Mouse (Mus musculus): ENCODE results near the gene Usp54. TPM values are rescaled to one million over a fixed set of nuclear protein-coding genes. Genes with fewer than 3 reads are reported as not detected.

Usp54 gene
- total and polyA plus RNA-seq, 3 experiments = 5.3 to 11.7 (median 5.4) TPM

DNA sequence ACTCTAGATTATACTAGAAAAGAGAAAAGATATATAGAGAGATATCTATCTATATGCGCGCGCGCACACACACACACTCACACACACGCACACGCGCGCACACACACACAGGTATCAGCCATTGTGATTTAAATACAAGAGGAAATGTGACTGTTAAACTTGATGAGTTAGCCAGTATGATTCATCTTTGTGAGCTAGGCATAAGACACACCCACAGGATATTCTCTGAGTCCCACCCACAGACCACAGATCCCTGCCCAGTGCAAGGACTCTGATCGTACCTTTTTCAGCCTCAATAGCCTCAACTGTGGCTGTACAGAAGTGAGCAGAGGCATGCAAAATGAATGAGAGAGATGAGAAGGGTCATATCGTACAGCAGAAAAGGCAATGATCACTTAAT lies 137.9 kb downstream of the Usp54 start:
- Histone ChIP-seq H3K4me3 (replicated peaks in 1 of 3; ENCODE audit: low read depth in 2 of 3, low read length in 2 of 3, poor library complexity in 1 of 3) (no peak overlapping the region), H3K4me1 (ENCODE audit: control insufficient read depth in 1 of 2, insufficient read depth in 2 of 2) (peaks cover 0 to 7% of the 10 kb centered on the region in 2 experiments; a peak in 2 of 4 replicates), H3K79me2 (replicated peaks; ENCODE audit: control insufficient read depth, extremely low read depth, insufficient read depth, poor library complexity, severe bottlenecking) (no peaks in the 10 kb centered on the region), H3K9me3 (replicated peaks; ENCODE audit: low read length) (no peaks in the 10 kb centered on the region), H3K36me3 (replicated peaks in 1 of 2; ENCODE audit: control insufficient read depth in 1 of 2, insufficient read depth in 1 of 2, low read length in 1 of 2) (peaks cover 12 to 28% of the 10 kb centered on the region in 2 experiments), H3K4me2 (ENCODE audit: insufficient read depth, low read depth, poor library complexity, severe bottlenecking) (no peak overlapping the region), H3K27me3 (replicated peaks) (no peaks in the 10 kb centered on the region), H3K9ac (ENCODE audit: insufficient read depth, low read depth) (no peak overlapping the region), H3K27ac (ENCODE audit: insufficient read depth, low read depth) (no peak overlapping the region)
- dilution Hi-C loops (cut with MboI; ENCODE audit: extremely low pct_ligation_motif_present, extremely low pct_unique_long_range_greater_than_20kb, low sequenced_read_pairs) = no loop called here
- in situ Hi-C loops (cut with MboI; ENCODE audit: low pct_ligation_motif_present, low pct_unique_long_range_greater_than_20kb, low sequenced_read_pairs) = no loop called here
- no peak for TF ChIP-seq ZNF384 (IDR thresholded peaks at IDR 0.05; ENCODE audit: low read depth, low read length)
- no peak for TF ChIP-seq RAD21 (IDR thresholded peaks at IDR 0.05; ENCODE audit: low read depth, low read length)
- no peak for TF ChIP-seq E2F4 (IDR thresholded peaks at IDR 0.05; ENCODE audit: insufficient replicate concordance, low read depth, low read length)
- no peak for TF ChIP-seq MAZ (IDR thresholded peaks at IDR 0.05; ENCODE audit: low read depth, low read length)
- TF ChIP-seq POLR2AphosphoS2 (IDR thresholded peaks at IDR 0.05; ENCODE audit: low read depth, low read length) = no peak
- TF ChIP-seq BHLHE40 (IDR thresholded peaks at IDR 0.05; ENCODE audit: low read depth, low read length) = no peak
- no peak for TF ChIP-seq POLR2A (IDR thresholded peaks at IDR 0.05; ENCODE audit: low read depth, low read length)
- no peak for TF ChIP-seq EP300 (IDR thresholded peaks at IDR 0.05; ENCODE audit: low read length)
- no peak for TF ChIP-seq HCFC1 (IDR thresholded peaks at IDR 0.05; ENCODE audit: low read depth, low read length)
- no peak for TF ChIP-seq UBTF (IDR thresholded peaks at IDR 0.05; ENCODE audit: low read depth, low read length)
- TF ChIP-seq MAFK (IDR thresholded peaks at IDR 0.05; ENCODE audit: insufficient replicate concordance, low read length) = no peak
- no peak for TF ChIP-seq PAX5 (IDR thresholded peaks at IDR 0.05; ENCODE audit: low read length)
- TF ChIP-seq KAT2A (IDR thresholded peaks at IDR 0.05; ENCODE audit: insufficient replicate concordance, low read length) = no peak
- no peak for TF ChIP-seq JUND (conservative IDR thresholded peaks at IDR 0.05; ENCODE audit: low read depth, low read length)
- no peak for TF ChIP-seq RCOR1 (conservative IDR thresholded peaks at IDR 0.05; ENCODE audit: low read depth, low read length)
- TF ChIP-seq GABPA (IDR thresholded peaks at IDR 0.05; ENCODE audit: insufficient replicate concordance, low read depth, low read length) = no peak
- no peak for TF ChIP-seq ZMIZ1 (IDR thresholded peaks at IDR 0.05; ENCODE audit: low read depth, low read length)
- no peak for TF ChIP-seq ZKSCAN1 (IDR thresholded peaks at IDR 0.05; ENCODE audit: borderline replicate concordance, low read depth, low read length)
- no peak for TF ChIP-seq USF2 (conservative IDR thresholded peaks at IDR 0.05; ENCODE audit: low read depth, low read length)
- no peak for TF ChIP-seq NRF1 (IDR thresholded peaks at IDR 0.05; ENCODE audit: low read depth, low read length)
- peak; percentile 15 for DNase-seq (ENCODE audit: extremely low read depth)

DNA sequence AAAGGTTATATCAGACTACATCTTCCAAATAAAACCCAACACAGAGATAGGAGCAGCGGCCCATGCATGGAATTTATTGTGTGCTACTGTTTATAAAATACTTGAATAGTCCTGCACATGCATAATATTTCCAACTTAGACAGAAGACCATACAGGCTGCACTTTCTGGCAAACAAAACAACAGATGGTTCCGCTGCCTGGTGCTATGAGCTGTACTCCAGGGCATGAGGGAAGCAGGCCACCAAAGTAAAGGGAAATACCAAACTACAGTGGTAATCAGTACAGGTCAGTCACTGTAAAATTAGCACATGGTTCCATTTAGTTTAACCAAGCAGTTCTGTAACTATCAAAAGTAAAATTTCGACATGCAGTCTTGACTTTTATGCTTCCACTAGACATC lies 140.9 kb downstream of the Usp54 start:
- Histone ChIP-seq H3K4me1 (ENCODE audit: control insufficient read depth in 1 of 2, insufficient read depth in 2 of 2) (peaks cover 0 to 7% of the 10 kb centered on the region in 2 experiments; a peak in 2 of 4 replicates), H3K4me3 (replicated peaks in 1 of 3; ENCODE audit: low read depth in 2 of 3, low read length in 2 of 3, poor library complexity in 1 of 3) (no peak overlapping the region), H3K9ac (ENCODE audit: insufficient read depth, low read depth) (no peak overlapping the region), H3K4me2 (ENCODE audit: insufficient read depth, low read depth, poor library complexity, severe bottlenecking) (no peak overlapping the region), H3K27ac (ENCODE audit: insufficient read depth, low read depth) (no peak overlapping the region), H3K36me3 (replicated peaks in 1 of 2; ENCODE audit: control insufficient read depth in 1 of 2, insufficient read depth in 1 of 2, low read length in 1 of 2) (peaks cover 24 to 44% of the 10 kb centered on the region in 2 experiments), H3K9me3 (replicated peaks; ENCODE audit: low read length) (no peaks in the 10 kb centered on the region), H3K27me3 (replicated peaks) (no peaks in the 10 kb centered on the region), H3K79me2 (replicated peaks; ENCODE audit: control insufficient read depth, extremely low read depth, insufficient read depth, poor library complexity, severe bottlenecking) (no peaks in the 10 kb centered on the region)
- TF ChIP-seq MXI1 (IDR thresholded peaks at IDR 0.05; ENCODE audit: low read depth, low read length) = no peak
- no peak for TF ChIP-seq ZMIZ1 (IDR thresholded peaks at IDR 0.05; ENCODE audit: low read depth, low read length)
- TF ChIP-seq EP300 (IDR thresholded peaks at IDR 0.05; ENCODE audit: low read length) = no peak
- no peak for DNase-seq (ENCODE audit: extremely low read depth)
- dilution Hi-C loops (cut with MboI; ENCODE audit: extremely low pct_ligation_motif_present, extremely low pct_unique_long_range_greater_than_20kb, low sequenced_read_pairs) = no loop called here
- in situ Hi-C loops (cut with MboI; ENCODE audit: low pct_ligation_motif_present, low pct_unique_long_range_greater_than_20kb, low sequenced_read_pairs) = no loop called here

Other genes starting within 250 kb of the Usp54 start
- 112 and 128 TPM in 2 replicates for gene Mrps16, start 247.4 kb downstream of the Usp54 start, total RNA-seq (2012; rRNA removed)
- gene Mrps16, start 247.4 kb downstream of the Usp54 start, total RNA-seq (2014; rRNA removed) = 92.9 and 97.2 TPM in 2 replicates
- gene Mrps16, start 247.4 kb downstream of the Usp54 start, polyA plus RNA-seq (2012; ENCODE audit: insufficient read length, low read depth) = 107 and 110 TPM in 2 replicates
- gene Cfap70, start 188.8 kb downstream of the Usp54 start, total RNA-seq (2012; rRNA removed) = 0.04 and 0.08 TPM in 2 replicates
- not detected in 2 replicates for gene Cfap70, start 188.8 kb downstream of the Usp54 start, total RNA-seq (2014; rRNA removed)
- 0.07 and 0.36 TPM in 2 replicates for gene Cfap70, start 188.8 kb downstream of the Usp54 start, polyA plus RNA-seq (2012; ENCODE audit: insufficient read length, low read depth)
- 60.2 and 63.3 TPM in 2 replicates for gene Anxa7, start 160.9 kb downstream of the Usp54 start, total RNA-seq (2012; rRNA removed)
- 89.2 and 91.9 TPM in 2 replicates for gene Anxa7, start 160.9 kb downstream of the Usp54 start, total RNA-seq (2014; rRNA removed)
- gene Anxa7, start 160.9 kb downstream of the Usp54 start, polyA plus RNA-seq (2012; ENCODE audit: insufficient read length, low read depth) = 83.8 and 99.3 TPM in 2 replicates
- 0.59 and 0.63 TPM in 2 replicates for gene Mss51, start 144.2 kb downstream of the Usp54 start, total RNA-seq (2012; rRNA removed)
- 0.45 and 0.47 TPM in 2 replicates for gene Mss51, start 144.2 kb downstream of the Usp54 start, total RNA-seq (2014; rRNA removed)
- 1.1 and 1.5 TPM in 2 replicates for gene Mss51, start 144.2 kb downstream of the Usp54 start, polyA plus RNA-seq (2012; ENCODE audit: insufficient read length, low read depth)
- 23.6 and 25.7 TPM in 2 replicates for gene Ppp3cb, start 94.5 kb downstream of the Usp54 start, total RNA-seq (2012; rRNA removed)
- 50.6 and 55.3 TPM in 2 replicates for gene Ppp3cb, start 94.5 kb downstream of the Usp54 start, total RNA-seq (2014; rRNA removed)
- gene Ppp3cb, start 94.5 kb downstream of the Usp54 start, polyA plus RNA-seq (2012; ENCODE audit: insufficient read length, low read depth) = 53.8 and 61.1 TPM in 2 replicates
- 1.0 and 1.7 TPM in 2 replicates for gene Myoz1, start 15.5 kb upstream of the Usp54 start, total RNA-seq (2012; rRNA removed)
- 1.6 and 2.4 TPM in 2 replicates for gene Myoz1, start 15.5 kb upstream of the Usp54 start, total RNA-seq (2014; rRNA removed)
- 2.3 and 2.6 TPM in 2 replicates for gene Myoz1, start 15.5 kb upstream of the Usp54 start, polyA plus RNA-seq (2012; ENCODE audit: insufficient read length, low read depth)
- gene Synpo2l, start 27.3 kb upstream of the Usp54 start, total RNA-seq (2012; rRNA removed) = 0.04 TPM in 2 replicates
- not detected in 2 replicates for gene Synpo2l, start 27.3 kb upstream of the Usp54 start, total RNA-seq (2014; rRNA removed)
- gene Synpo2l, start 27.3 kb upstream of the Usp54 start, polyA plus RNA-seq (2012; ENCODE audit: insufficient read length, low read depth) = 0.13 and 0.26 TPM in 2 replicates
- gene Sec24c, start 33.2 kb upstream of the Usp54 start, total RNA-seq (2012; rRNA removed) = 95.9 and 103 TPM in 2 replicates
- 51.2 and 57.0 TPM in 2 replicates for gene Sec24c, start 33.2 kb upstream of the Usp54 start, total RNA-seq (2014; rRNA removed)
- gene Sec24c, start 33.2 kb upstream of the Usp54 start, polyA plus RNA-seq (2012; ENCODE audit: insufficient read length, low read depth) = 107 and 122 TPM in 2 replicates
- 2.6 and 2.9 TPM in 2 replicates for gene Fut11, start 53.9 kb upstream of the Usp54 start, total RNA-seq (2012; rRNA removed)
- gene Fut11, start 53.9 kb upstream of the Usp54 start, total RNA-seq (2014; rRNA removed) = 3.5 and 3.7 TPM in 2 replicates
- gene Fut11, start 53.9 kb upstream of the Usp54 start, polyA plus RNA-seq (2012; ENCODE audit: insufficient read length, low read depth) = 3.8 and 4.0 TPM in 2 replicates
- 184 and 191 TPM in 2 replicates for gene Chchd1, start 61.9 kb upstream of the Usp54 start, total RNA-seq (2012; rRNA removed)
- gene Chchd1, start 61.9 kb upstream of the Usp54 start, total RNA-seq (2014; rRNA removed) = 391 and 402 TPM in 2 replicates
- gene Chchd1, start 61.9 kb upstream of the Usp54 start, polyA plus RNA-seq (2012; ENCODE audit: insufficient read length, low read depth) = 157 and 166 TPM in 2 replicates
- 22.6 and 22.8 TPM in 2 replicates for gene Zswim8, start 66.5 kb upstream of the Usp54 start, total RNA-seq (2012; rRNA removed)
- gene Zswim8, start 66.5 kb upstream of the Usp54 start, total RNA-seq (2014; rRNA removed) = 8.7 and 9.5 TPM in 2 replicates
- gene Zswim8, start 66.5 kb upstream of the Usp54 start, polyA plus RNA-seq (2012; ENCODE audit: insufficient read length, low read depth) = 33.9 and 39.6 TPM in 2 replicates
- 17.8 and 21.1 TPM in 2 replicates for gene Ndst2, start 93.5 kb upstream of the Usp54 start, total RNA-seq (2012; rRNA removed)
- gene Ndst2, start 93.5 kb upstream of the Usp54 start, total RNA-seq (2014; rRNA removed) = 9.9 and 11.4 TPM in 2 replicates
- gene Ndst2, start 93.5 kb upstream of the Usp54 start, polyA plus RNA-seq (2012; ENCODE audit: insufficient read length, low read depth) = 18.0 and 20.2 TPM in 2 replicates
- gene Camk2g, start 153.0 kb upstream of the Usp54 start, total RNA-seq (2012; rRNA removed) = 18.5 and 19.8 TPM in 2 replicates
- gene Camk2g, start 153.0 kb upstream of the Usp54 start, total RNA-seq (2014; rRNA removed) = 15.7 and 17.1 TPM in 2 replicates
- gene Camk2g, start 153.0 kb upstream of the Usp54 start, polyA plus RNA-seq (2012; ENCODE audit: insufficient read length, low read depth) = 33.1 and 34.7 TPM in 2 replicates
- 2.4 and 3.2 TPM in 2 replicates for gene Plau, start 195.6 kb upstream of the Usp54 start, total RNA-seq (2012; rRNA removed)
- gene Plau, start 195.6 kb upstream of the Usp54 start, total RNA-seq (2014; rRNA removed) = 1.4 and 1.8 TPM in 2 replicates
- 2.8 TPM in 2 replicates for gene Plau, start 195.6 kb upstream of the Usp54 start, polyA plus RNA-seq (2012; ENCODE audit: insufficient read length, low read depth)

All from CH12.LX (cell line).